In the genomic region with DNA sequence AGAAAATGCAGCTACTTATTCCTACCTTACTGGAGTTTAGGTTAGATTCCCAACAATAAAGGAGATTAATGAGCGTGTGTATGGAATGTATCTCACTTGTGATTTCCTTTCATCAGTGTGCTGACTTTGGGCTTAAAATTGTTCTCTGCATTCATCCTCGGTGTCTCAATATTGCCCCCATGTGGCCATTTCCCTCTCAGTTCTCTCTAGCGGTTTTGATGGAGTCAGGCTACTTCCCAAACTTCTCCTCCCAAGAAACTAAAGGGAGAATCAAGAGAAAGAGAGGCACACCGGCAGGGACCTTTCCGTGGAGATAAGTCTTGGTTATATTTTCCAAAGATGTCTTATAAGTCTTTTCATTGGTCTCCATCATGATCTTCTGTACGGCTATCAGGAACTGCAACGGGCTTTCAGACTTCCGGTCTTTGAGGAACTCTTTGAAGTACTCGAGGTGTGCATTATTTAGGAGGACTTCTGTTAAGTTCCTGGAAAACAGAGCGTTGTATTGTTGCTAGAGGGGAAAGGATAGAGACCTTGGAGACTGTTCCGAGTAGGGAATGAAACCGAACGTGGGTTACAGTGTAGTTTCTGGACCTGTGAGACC, we compare ENCODE assay signal across 10 mouse cellular contexts. TPM values are rescaled to one million over a fixed set of nuclear protein-coding genes. Genes with fewer than 3 reads are reported as not detected.
DNase-seq lines count a peak whose midpoint lies in the region; ATAC-seq and TF ChIP-seq lines count a peak whose summit lies in the region.
"Had no signal": no experiment of that assay in that cellular context is flagged by ENCODE, and none has a peak within 500 bp of the region (broad histone marks: within the 10 kb centered on the region; RNA-seq: fewer than 3 reads in every experiment).

No protein-coding gene starts in this region.

- no peaks in the 10 kb centered on the region for H3K9me3 ChIP-seq in intestine, embryonic 14.5 days (ENCODE audit: control insufficient read depth, low read length)
- H3K9me3 ChIP-seq in intestine, embryonic 16.5 days (ENCODE audit: control insufficient read depth, low read length) = no peaks in the 10 kb centered on the region
- H3K9me3 ChIP-seq in embryonic facial prominence, embryonic 14.5 days (ENCODE audit: control insufficient read depth, low read length) = no peaks in the 10 kb centered on the region
- H3K9me3 ChIP-seq in stomach, postnatal 0 days (ENCODE audit: control insufficient read depth, low read length) = no peaks in the 10 kb centered on the region
- H3K9me3 ChIP-seq: embryonic facial prominence, embryonic 13.5 days had no signal

- H3K36me3 ChIP-seq in intestine, embryonic 14.5 days (ENCODE audit: control insufficient read depth, insufficient read depth, low read length) = no peaks in the 10 kb centered on the region
- no peaks in the 10 kb centered on the region for H3K36me3 ChIP-seq in intestine, embryonic 16.5 days (ENCODE audit: control insufficient read depth, insufficient read depth, low read length)
- no peaks in the 10 kb centered on the region for H3K36me3 ChIP-seq in embryonic facial prominence, embryonic 14.5 days (ENCODE audit: control insufficient read depth, insufficient read depth, low read length)
- no peaks in the 10 kb centered on the region for H3K36me3 ChIP-seq in stomach, postnatal 0 days (ENCODE audit: control insufficient read depth, insufficient read depth, low read length)
- H3K36me3 ChIP-seq: embryonic facial prominence, embryonic 13.5 days had no signal

- H3K4me2 ChIP-seq in intestine, embryonic 14.5 days (ENCODE audit: low read length) = no peak overlapping the region
- no peak overlapping the region for H3K4me2 ChIP-seq in intestine, embryonic 16.5 days (ENCODE audit: low read depth, low read length)
- H3K4me2 ChIP-seq in embryonic facial prominence, embryonic 14.5 days (ENCODE audit: low read depth, low read length) = no peak overlapping the region
- no peak overlapping the region for H3K4me2 ChIP-seq in stomach, postnatal 0 days (replicated peaks; ENCODE audit: low read depth)
- H3K4me2 ChIP-seq: embryonic facial prominence, embryonic 13.5 days had no signal

- H3K27ac ChIP-seq in intestine, embryonic 14.5 days (ENCODE audit: low read depth) = no peak overlapping the region
- no peak overlapping the region for H3K27ac ChIP-seq in intestine, embryonic 16.5 days (ENCODE audit: low read length)
- no peak overlapping the region for H3K27ac ChIP-seq in embryonic facial prominence, embryonic 14.5 days (replicated peaks; ENCODE audit: low read depth, low read length)
- H3K27ac ChIP-seq in stomach, postnatal 0 days (replicated peaks) = no peak overlapping the region
- H3K27ac ChIP-seq: embryonic facial prominence, embryonic 13.5 days had no signal

- no peaks in the 10 kb centered on the region for H3K27me3 ChIP-seq in intestine, embryonic 14.5 days (replicated peaks; ENCODE audit: control insufficient read depth, insufficient read depth, low read length)
- H3K27me3 ChIP-seq in intestine, embryonic 16.5 days (replicated peaks; ENCODE audit: control insufficient read depth, insufficient read depth, low read length) = no peaks in the 10 kb centered on the region
- H3K27me3 ChIP-seq in embryonic facial prominence, embryonic 14.5 days (replicated peaks; ENCODE audit: control insufficient read depth, insufficient read depth, low read length) = no peaks in the 10 kb centered on the region
- H3K27me3 ChIP-seq in stomach, postnatal 0 days (ENCODE audit: control insufficient read depth, insufficient read depth, low read length) = no peaks in the 10 kb centered on the region
- H3K27me3 ChIP-seq: embryonic facial prominence, embryonic 13.5 days had no signal

- no peak for ATAC-seq in intestine, embryonic 14.5 days (replicated peaks; ENCODE audit: low FRiP score, low TSS enrichment, low read depth)
- ATAC-seq in intestine, embryonic 16.5 days = no peak
- no peak for ATAC-seq in embryonic facial prominence, embryonic 14.5 days (ENCODE audit: low read depth)
- peak; percentile 65 to 76; a peak in 3 of 4 replicates for ATAC-seq in hematopoietic stem cell, adult 5-6 weeks (replicated peaks in 1 of 2; ENCODE audit: insufficient read depth in 1 of 2, low FRiP score in 2 of 2, low TSS enrichment in 1 of 2, low read depth in 1 of 2, poor library complexity in 2 of 2, severe bottlenecking in 2 of 2)
- ATAC-seq in megakaryocyte progenitor cell, adult 5-6 weeks (replicated peaks; ENCODE audit: poor library complexity) = peak; percentile 89
- no peak for ATAC-seq in stomach, postnatal 0 days (ENCODE audit: low FRiP score, low TSS enrichment)

- no peaks in the 10 kb centered on the region for H3K4me1 ChIP-seq in intestine, embryonic 14.5 days (replicated peaks; ENCODE audit: control insufficient read depth, insufficient read depth, low read length)
- no peaks in the 10 kb centered on the region for H3K4me1 ChIP-seq in intestine, embryonic 16.5 days (ENCODE audit: control insufficient read depth, insufficient read depth, low read length)
- H3K4me1 ChIP-seq in embryonic facial prominence, embryonic 14.5 days (ENCODE audit: control insufficient read depth, insufficient read depth, low read length) = no peaks in the 10 kb centered on the region
- H3K4me1 ChIP-seq in stomach, postnatal 0 days (replicated peaks; ENCODE audit: control insufficient read depth, insufficient read depth) = no peaks in the 10 kb centered on the region
- H3K4me1 ChIP-seq: embryonic facial prominence, embryonic 13.5 days had no signal

- no peak overlapping the region for H3K4me3 ChIP-seq in intestine, embryonic 14.5 days (ENCODE audit: low read depth, low read length)
- no peak overlapping the region for H3K4me3 ChIP-seq in intestine, embryonic 16.5 days (ENCODE audit: low read length)
- H3K4me3 ChIP-seq in embryonic facial prominence, embryonic 14.5 days (ENCODE audit: low read depth, low read length) = no peak overlapping the region
- H3K4me3 ChIP-seq in stomach, postnatal 0 days (ENCODE audit: low read depth, low read length) = no peak overlapping the region
- H3K4me3 ChIP-seq: embryonic facial prominence, embryonic 13.5 days had no signal

- TF ChIP-seq CTCF in stomach, postnatal 0 days (IDR thresholded peaks at IDR 0.05; ENCODE audit: low read depth) = peak; percentile 91

- 50% methylated on average over 13 of the region's 13 CpGs for WGBS in intestine, embryonic 14.5 days
- WGBS in intestine, embryonic 16.5 days = 48% methylated on average over 13 of the region's 13 CpGs
- WGBS in embryonic facial prominence, embryonic 14.5 days = 51% methylated on average over 13 of the region's 13 CpGs
- WGBS in stomach, postnatal 0 days = 51% methylated on average over 13 of the region's 13 CpGs

- TF ChIP-seq EP300 in stomach, postnatal 0 days (optimal IDR thresholded peaks at IDR 0.05) = no peak

- intact Hi-C loops in left cerebral cortex, postnatal 10 days (cut with DNase I) = loop anchor here (5.0 kb wide), 2 partner anchors 55 to 250 kb away; no protein-coding TSS in a partner anchor

- DNase-seq in intestine, embryonic 14.5 days (ENCODE audit: low spot score) = peak; percentile 80
- DNase-seq in adrenal gland, postnatal 14 days = peak; percentile 82
- peak; percentile 67 for DNase-seq in embryonic facial prominence, embryonic 14.5 days (ENCODE audit: low spot score)
- peak; percentile 57 to 67 for DNase-seq in left cerebral cortex, postnatal 10 days (ENCODE audit: extremely low spot score in 1 of 2, low spot score in 2 of 2)
- peak; percentile 64 for DNase-seq in stomach, postnatal 0 days (ENCODE audit: low spot score)

- no peak overlapping the region for H3K9ac ChIP-seq in intestine, embryonic 14.5 days (ENCODE audit: low read length)
- no peak overlapping the region for H3K9ac ChIP-seq in intestine, embryonic 16.5 days (ENCODE audit: low read depth, low read length)
- no peak overlapping the region for H3K9ac ChIP-seq in embryonic facial prominence, embryonic 14.5 days (ENCODE audit: low read depth, low read length)
- no peak overlapping the region for H3K9ac ChIP-seq in stomach, postnatal 0 days (ENCODE audit: low read length)
- H3K9ac ChIP-seq: embryonic facial prominence, embryonic 13.5 days had no signal

RNA-seq across cellular contexts. Expression of gene Rgsl1, which starts 36.5 kb away (rescaled TPM):
- 0.08 and 0.22 TPM in 2 replicates for polyA plus RNA-seq in intestine, embryonic 14.5 days (2014; fragmentation: Nextera tagmentation; extraction: Ambion mirVana)
- not detected in 2 replicates for polyA plus RNA-seq in intestine, embryonic 16.5 days (2015; fragmentation: Nextera tagmentation; extraction: Ambion mirVana)
- 0.30 TPM in 1 of 2 replicates, not detected in the other for total RNA-seq in adrenal gland, postnatal 14 days (2021)
- polyA plus RNA-seq in embryonic facial prominence, embryonic 14.5 days (2014; fragmentation: Nextera tagmentation; extraction: Ambion mirVana) = 0.14 and 0.26 TPM in 2 replicates
- total RNA-seq in hematopoietic stem cell, adult 5-6 weeks (2017) = not detected in 2 replicates
- 1 to 10 TPM in 1 of 2 experiments, under 1 TPM in 1; 0.81 to 1.1 TPM for total RNA-seq in left cerebral cortex, postnatal 10 days (2021)
- 0.59 TPM in 1 of 2 replicates, not detected in the other for total RNA-seq in megakaryocyte progenitor cell, adult 5-6 weeks (2015)
- total RNA-seq in megakaryocyte progenitor cell, adult 5-6 weeks (2017) = 0.42 TPM in 1 of 2 replicates, not detected in the other
- 0.05 and 0.12 TPM in 2 replicates for polyA plus RNA-seq in stomach, postnatal 0 days (2015; fragmentation: Nextera tagmentation; extraction: Ambion mirVana)
- polyA plus RNA-seq: small intestine, adult 2 months had no signal

RNA-seq across cellular contexts. Expression of gene Rnasel, which starts 58.3 kb away (rescaled TPM):
- polyA plus RNA-seq in intestine, embryonic 14.5 days (2014; fragmentation: Nextera tagmentation; extraction: Ambion mirVana) = 15.8 and 18.7 TPM in 2 replicates
- 32.4 and 35.9 TPM in 2 replicates for polyA plus RNA-seq in intestine, embryonic 16.5 days (2015; fragmentation: Nextera tagmentation; extraction: Ambion mirVana)
- total RNA-seq in adrenal gland, postnatal 14 days (2021) = 10.0 and 13.1 TPM in 2 replicates
- 12.6 and 13.1 TPM in 2 replicates for polyA plus RNA-seq in embryonic facial prominence, embryonic 14.5 days (2014; fragmentation: Nextera tagmentation; extraction: Ambion mirVana)
- 76.4 and 117 TPM in 2 replicates for total RNA-seq in hematopoietic stem cell, adult 5-6 weeks (2017)
- 10 to 100 TPM; 13.2 to 13.5 TPM for total RNA-seq in left cerebral cortex, postnatal 10 days (2021)
- total RNA-seq in megakaryocyte progenitor cell, adult 5-6 weeks (2015) = 41.4 and 52.2 TPM in 2 replicates
- total RNA-seq in megakaryocyte progenitor cell, adult 5-6 weeks (2017) = 46.4 and 58.3 TPM in 2 replicates
- polyA plus RNA-seq in stomach, postnatal 0 days (2015; fragmentation: Nextera tagmentation; extraction: Ambion mirVana) = 11.8 TPM in 2 replicates

Comparison
In these comparisons a context has a peak if more than half of its experiments do, and no peak if none do; other contexts are left out.
1. ATAC-seq: peak in hematopoietic stem cell, adult 5-6 weeks (2 of 2) and megakaryocyte progenitor cell, adult 5-6 weeks (single experiment); none in intestine, embryonic 14.5 days (single experiment), intestine, embryonic 16.5 days (single experiment), embryonic facial prominence, embryonic 14.5 days (single experiment) and stomach, postnatal 0 days (single experiment).
2. Peak in every context shown above with its lines, with median percentiles within 50 percentile points of each other: DNase-seq.